Mouse (Mus musculus) spleen, adult 18-20 months (tissue): ENCODE results near the gene Abca15.
"Not testable (repeated sequence)": the region's sequence is repeated elsewhere in the genome, so short reads cannot be mapped to it uniquely, and the experiment has no call there.

Experiments used
- DNase-seq, 2 experiments: peaks; one replicate each; pipeline ENCODE4 v3.0.0; 2022; ENCODE audit warnings: mixed read lengths in 2 of 2

Gene Abca15

DNA sequence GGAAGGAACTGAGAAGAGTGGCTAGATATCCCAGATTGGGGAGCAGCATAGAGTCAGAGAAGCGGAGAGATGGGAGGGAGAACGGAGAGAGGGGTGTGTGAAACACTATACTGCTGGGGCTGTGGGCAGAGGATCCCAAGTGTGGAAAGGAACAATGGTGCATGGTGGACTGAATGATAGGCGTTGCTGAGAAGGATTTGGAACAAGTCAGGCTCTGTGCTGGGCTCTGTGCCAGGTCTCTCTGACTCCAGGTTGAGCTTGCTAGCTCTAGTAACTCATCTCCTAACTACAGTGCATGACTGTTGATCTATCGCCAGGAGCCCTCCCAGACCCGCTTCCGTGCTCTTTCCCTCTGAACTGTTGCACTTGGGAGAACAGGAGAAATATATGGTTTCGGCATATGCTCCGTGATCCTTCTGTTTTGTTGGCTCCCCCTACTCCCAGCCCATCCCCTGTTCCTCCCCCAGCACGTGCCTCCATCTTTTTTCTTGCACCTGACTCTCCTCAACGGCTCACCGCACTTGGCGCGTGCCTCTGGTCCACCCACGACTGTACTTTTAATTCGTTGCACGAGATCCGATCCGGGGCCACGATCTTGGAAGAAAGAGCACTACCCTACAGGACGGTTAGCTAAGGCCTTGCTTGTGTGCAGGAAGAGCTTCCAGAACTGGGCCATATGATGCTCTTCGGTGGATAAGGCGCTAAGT lies at the start of gene Abca15:
Gene Abca15 (plus strand): TSS at position 584 of the 707 bp plus-strand sequence.
- no peak for DNase-seq

DNA sequence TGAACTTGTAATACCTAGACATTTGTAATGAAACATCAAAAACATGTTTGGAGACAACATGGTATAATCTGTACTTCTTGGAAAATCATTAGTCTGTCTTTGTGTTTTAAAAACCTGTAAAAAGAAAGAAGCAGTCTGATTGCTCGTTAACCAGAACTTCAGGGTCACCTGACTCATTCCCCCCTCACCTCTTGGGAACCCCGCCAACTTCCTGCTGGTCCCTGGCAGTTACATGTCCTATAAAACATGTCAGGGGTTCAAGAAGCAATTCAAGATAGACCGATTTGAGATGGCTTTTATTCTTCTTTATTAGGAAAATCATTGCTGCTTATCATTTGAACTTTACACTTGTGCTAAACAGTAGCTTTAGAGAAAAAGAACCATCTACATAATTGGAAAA lies 43.2 kb upstream of the Abca15 start:
- no peak for DNase-seq

DNA sequence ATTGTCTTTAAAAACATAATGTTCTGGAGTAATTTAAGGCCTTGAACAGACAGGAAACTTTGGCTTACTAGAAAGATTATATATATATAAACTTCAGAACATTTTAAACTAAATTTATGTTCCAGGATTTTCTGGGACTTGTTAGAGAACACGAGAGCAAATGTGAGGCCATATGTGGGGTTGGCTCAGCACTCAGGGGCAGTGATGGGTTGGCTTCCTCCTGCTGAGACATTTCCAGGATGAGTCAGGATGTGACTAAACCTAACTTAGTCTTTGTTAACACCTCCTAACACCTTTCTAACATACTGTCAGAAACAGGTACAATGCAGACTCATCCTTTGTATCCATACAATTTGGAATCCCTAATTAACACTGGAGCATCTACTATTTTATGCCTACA lies 12.4 kb upstream of the Abca15 start:
- no peak for DNase-seq

DNA sequence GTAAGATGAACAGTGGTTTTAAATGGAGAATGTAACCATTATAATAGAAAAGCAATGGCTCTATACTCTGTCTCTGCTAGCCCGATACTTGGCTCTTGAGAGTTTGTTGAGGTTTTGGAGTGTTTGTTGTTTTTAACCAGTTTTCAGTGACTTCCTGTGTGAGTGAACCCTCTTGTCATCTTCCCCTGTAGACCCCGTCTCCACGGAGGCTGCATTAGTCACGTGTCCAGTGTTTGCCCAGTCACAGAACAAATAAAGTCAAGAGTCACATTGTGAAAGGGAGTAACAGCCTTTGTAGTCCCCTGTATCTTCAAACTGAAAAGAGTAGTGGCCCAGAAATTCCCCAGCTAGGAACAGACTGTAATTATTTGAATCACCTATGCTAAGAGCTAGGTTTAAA lies 5.5 kb upstream of the Abca15 start:
- DNase-seq: no peak

DNA sequence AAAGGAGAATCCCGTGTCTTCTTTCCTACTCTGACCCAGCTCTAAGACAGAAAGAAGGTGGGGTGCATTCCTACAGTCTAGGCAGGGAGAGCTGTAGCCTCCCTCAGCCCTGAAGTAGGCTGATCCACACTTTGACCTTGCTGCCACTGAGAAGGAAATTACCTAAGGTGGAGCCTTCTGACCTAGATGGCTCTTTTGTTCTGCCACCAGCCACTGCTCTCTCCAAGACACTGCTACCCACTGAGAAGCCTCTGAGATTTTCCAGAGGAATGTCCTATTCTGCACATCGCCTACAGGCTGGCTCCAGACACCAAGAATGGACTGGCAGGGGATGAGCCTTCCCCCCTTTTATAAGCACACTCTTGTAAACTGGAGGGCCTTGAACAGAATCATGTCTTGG lies 2.6 kb upstream of the Abca15 start:
- DNase-seq: not testable (repeated sequence)

DNA sequence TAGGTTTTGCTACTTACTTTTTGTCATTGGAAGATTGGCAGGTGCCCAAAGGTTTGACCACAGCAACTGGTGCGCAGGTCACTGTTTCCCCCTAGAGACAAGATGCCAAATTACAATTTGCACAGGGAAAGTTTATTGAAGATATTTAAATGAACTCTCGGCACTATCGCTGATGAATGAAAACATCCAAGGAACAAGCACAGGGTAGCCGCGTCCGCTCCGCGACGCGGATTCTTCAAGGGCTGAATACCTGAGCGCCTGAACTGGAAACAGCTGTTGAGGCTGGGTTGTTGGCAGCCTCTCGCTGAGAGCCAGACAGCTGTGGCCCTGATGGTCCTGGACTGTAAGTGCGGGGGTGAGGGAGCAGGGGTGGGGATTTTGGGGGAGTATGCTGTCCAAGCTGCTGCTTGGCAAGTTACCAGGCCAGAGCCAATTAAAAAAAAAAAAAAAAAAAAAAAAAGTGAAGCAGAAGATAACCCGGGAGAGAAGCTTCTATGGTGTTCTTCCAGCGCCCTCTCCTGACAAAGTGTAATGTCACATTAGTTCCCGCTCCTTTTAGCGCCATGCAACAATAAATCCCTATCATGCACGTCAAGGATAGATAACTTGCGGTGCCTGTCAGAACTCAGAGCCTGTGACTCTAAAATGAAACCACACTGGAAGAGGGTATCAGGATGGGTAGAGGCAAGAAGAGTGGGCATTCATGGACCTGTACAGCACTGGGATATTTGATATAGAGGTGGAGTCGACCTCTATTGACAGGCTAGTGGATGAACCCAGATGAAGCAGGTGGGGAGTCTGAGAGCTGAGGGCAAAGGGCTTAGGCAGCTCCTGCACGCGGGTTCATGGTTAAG lies 1.0 kb upstream of the Abca15 start:
- DNase-seq: no peak

DNA sequence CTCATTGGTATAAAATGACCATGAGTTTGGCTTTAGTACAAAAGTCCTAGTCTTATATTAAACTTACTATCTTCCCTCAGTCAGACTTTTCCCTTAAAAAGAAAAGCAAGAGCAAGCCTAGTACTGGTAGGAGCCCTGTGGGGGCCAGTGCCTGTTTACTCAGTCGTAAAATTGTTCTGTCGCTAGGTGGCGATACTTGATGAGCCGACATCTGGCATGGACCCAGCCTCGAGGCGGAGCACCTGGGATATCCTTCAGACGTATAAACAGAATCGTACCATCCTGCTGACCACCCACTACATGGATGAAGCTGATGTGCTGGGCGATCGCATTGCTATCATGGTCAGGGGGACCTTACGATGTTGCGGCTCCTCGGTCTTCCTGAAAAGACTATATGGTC lies 32.7 kb downstream of the Abca15 start:
- DNase-seq: no peak

DNA sequence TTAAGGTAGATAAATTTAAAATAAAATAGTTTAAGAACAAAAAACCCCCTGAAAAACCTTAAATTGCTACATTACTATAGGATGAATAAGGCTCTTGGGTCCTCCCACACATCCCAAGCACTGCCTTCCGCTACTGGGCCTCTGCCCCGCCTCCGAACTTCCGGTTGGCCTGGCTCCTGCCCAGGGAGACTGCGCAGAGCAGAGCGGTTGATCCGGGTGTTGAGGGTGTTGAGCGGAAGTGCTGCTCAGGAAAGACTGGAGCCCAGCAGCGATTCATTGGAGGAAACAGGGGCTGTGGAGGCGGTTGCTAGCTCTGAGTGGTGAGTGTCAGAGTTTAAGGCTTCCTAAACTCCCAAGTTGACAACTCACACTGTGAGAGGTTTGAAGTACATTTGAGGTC lies 81.0 kb downstream of the Abca15 start, which contains the start of gene Abca16:
Gene Abca16 (plus strand): TSS at position 201 of the 400 bp plus-strand sequence.
- no peak for DNase-seq

DNA sequence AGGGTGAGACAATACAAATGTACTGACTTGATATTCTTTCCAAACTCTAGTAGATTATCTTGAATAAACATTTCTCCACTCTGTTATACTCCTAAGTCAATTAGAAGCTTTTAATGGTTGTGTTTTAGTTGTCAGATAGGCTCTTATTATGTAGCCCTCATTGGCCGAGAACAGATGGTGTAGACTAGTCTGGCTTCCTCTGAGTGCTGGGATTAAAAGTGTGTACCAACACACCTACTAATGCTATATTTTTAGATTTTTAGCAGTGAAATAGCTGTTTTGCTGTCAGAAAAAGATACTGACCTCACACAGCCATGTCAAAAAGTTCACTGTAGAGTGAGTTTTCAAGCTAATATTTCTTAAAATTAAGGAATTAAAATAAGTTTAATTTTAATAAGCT lies 83.9 kb downstream of the Abca15 start:
- DNase-seq: no peak

DNA sequence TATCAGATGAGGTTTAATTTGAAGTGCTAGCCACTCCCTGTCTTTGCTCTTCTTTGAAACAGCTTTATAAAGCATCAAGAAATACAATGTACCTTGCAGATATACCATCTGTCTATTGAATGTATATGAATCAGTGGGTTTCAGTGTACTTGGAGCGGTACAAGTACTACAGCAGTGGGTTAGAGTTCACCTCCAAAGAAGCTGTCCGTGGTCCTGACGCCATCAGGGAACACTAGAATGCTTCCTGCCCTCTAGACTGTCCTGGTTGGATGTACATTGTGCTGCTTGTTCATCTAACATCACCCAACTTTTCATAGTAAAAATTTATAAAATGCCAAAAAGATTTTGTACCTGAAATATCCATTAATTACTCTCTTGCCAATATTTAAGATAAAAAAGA lies 98.2 kb downstream of the Abca15 start:
- no peak for DNase-seq

DNA sequence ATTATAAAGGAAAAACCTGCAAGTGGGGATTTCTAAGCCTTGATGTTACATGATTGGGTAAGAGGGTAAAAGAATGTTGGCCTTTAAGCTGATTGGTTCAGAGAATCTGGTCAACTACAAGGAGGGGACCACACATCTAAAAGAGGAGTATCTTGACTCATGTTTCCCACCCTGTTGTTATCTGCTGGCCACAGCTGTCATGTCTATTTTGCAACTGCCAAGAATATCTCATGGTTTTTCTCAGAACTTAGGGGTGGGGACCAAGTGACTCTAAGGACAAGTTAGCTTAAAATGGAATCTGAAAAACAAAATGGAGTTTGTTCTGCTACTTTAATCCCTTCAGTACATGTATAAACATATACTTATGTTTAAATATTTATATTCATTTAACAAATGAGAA lies 103.0 kb downstream of the Abca15 start:
- DNase-seq: no peak
